Mouse (Mus musculus) olfactory bulb, adult 2 months (tissue): ENCODE measurements around the gene Tmem82.

Source experiments
- CTCF ChIP-seq: fragments of 200-500 bp; IDR thresholded peaks from 2 replicates; pipeline ENCODE4 v1.5.1; 2012; ENCODE audit warnings: low read depth, mild to moderate bottlenecking, low read length, moderate library complexity; ENCODE audit not compliant: insufficient read depth
- POLR2A ChIP-seq: fragments of 200-500 bp; IDR thresholded peaks from 2 replicates; pipeline ENCODE4 v1.6.1; 2012; ENCODE audit warnings: mild to moderate bottlenecking, low read depth, low read length, moderate library complexity; ENCODE audit not compliant: insufficient read depth

GRCm38 (mm10) chr4:141617863-141618564 lies 419 bp downstream of the Tmem82 start:
- TF ChIP-seq CTCF (no peak), POLR2A (no peak)
